Mouse (Mus musculus) telencephalon, adult 2 months (tissue): ENCODE results near the gene Pbp2.

ENCODE experiments used
- DNase-seq: peaks from one replicate; pipeline ENCODE4 v3.0.0-alpha.2; 2011; ENCODE audit warnings: low read depth, low spot score

Gene Pbp2

GRCm38 (mm10) chr6:135302421-135303125, 7.6 kb downstream of the Pbp2 start:
- DNase-seq: no peak

GRCm38 (mm10) chr6:135300469-135300868, 9.7 kb downstream of the Pbp2 start:
- no peak for DNase-seq

GRCm38 (mm10) chr6:135299024-135299550, 11.1 kb downstream of the Pbp2 start:
- no peak for DNase-seq

- no peak for DNase-seq
These were observed 12.6 kb downstream of the Pbp2 start for GRCm38 (mm10) chr6:135297570-135297969.

- DNase-seq: no peak
These were observed 13.9 kb downstream of the Pbp2 start for GRCm38 (mm10) chr6:135296267-135296666.

- peak; percentile 43 for DNase-seq
These were observed 14.9 kb downstream of the Pbp2 start for GRCm38 (mm10) chr6:135295082-135295861.

- DNase-seq: no peak
These were observed 16.1 kb downstream of the Pbp2 start for GRCm38 (mm10) chr6:135294150-135294549.

GRCm38 (mm10) chr6:135292391-135292790, 17.8 kb downstream of the Pbp2 start:
- DNase-seq: no peak

GRCm38 (mm10) chr6:135279856-135280255, 30.3 kb downstream of the Pbp2 start:
- no peak for DNase-seq

GRCm38 (mm10) chr6:135279286-135279685, 30.9 kb downstream of the Pbp2 start:
- DNase-seq: no peak

GRCm38 (mm10) chr6:135278302-135278701, 31.9 kb downstream of the Pbp2 start:
- DNase-seq: no peak

- no peak for DNase-seq
These were observed 33.5 kb downstream of the Pbp2 start for GRCm38 (mm10) chr6:135276474-135277295.

- no peak for DNase-seq
These were observed 35.0 kb downstream of the Pbp2 start for GRCm38 (mm10) chr6:135275231-135275630.

GRCm38 (mm10) chr6:135273066-135273465, 37.1 kb downstream of the Pbp2 start:
- no peak for DNase-seq

GRCm38 (mm10) chr6:135271761-135272160, 38.4 kb downstream of the Pbp2 start:
- DNase-seq: no peak

GRCm38 (mm10) chr6:135269626-135270025, 40.6 kb downstream of the Pbp2 start:
- DNase-seq: no peak

GRCm38 (mm10) chr6:135268392-135268791, 41.8 kb downstream of the Pbp2 start:
- DNase-seq: no peak

- no peak for DNase-seq
These were observed 43.0 kb downstream of the Pbp2 start for GRCm38 (mm10) chr6:135267221-135267620.

- no peak for DNase-seq
These were observed 44.1 kb downstream of the Pbp2 start for GRCm38 (mm10) chr6:135266056-135266455.

- no peak for DNase-seq
These were observed 46.1 kb downstream of the Pbp2 start for GRCm38 (mm10) chr6:135264136-135264535.

- DNase-seq: no peak
These were observed 47.6 kb downstream of the Pbp2 start for GRCm38 (mm10) chr6:135262565-135262964.

- no peak for DNase-seq
These were observed 49.1 kb downstream of the Pbp2 start for GRCm38 (mm10) chr6:135261124-135261523.
